Mouse (Mus musculus) cortical plate, adult 2 months (tissue): ENCODE measurements around the gene Gm20822. TPM values are rescaled to one million over a fixed set of nuclear protein-coding genes. Genes with fewer than 3 reads are reported as not detected.
"Not testable (repeated sequence)": the region's sequence is repeated elsewhere in the genome, so short reads cannot be mapped to it uniquely, and the experiment has no call there.

ENCODE experiments used
- H3K27ac ChIP-seq: fragments of 200-500 bp; 2 replicates; pipeline ENCODE4 v1.5.1; 2012; ENCODE audit warnings: low read length, control low read depth, inconsistent platforms; ENCODE audit not compliant: insufficient read depth
- H3K4me1 ChIP-seq: fragments of 200-500 bp; 2 replicates; pipeline ENCODE4 v1.6.1; 2011; ENCODE audit warnings: low read length; ENCODE audit not compliant: control insufficient read depth, insufficient read depth
- H3K4me3 ChIP-seq: fragments of 200-500 bp; 2 replicates; pipeline ENCODE4 v1.5.1; 2011; ENCODE audit warnings: mild to moderate bottlenecking, low read length, control low read depth; ENCODE audit not compliant: insufficient read depth
- polyA plus RNA-seq: library from polyadenylated mRNA; depleted of rRNA; stranded (reverse); fragments of >200 nt; gene quantifications from 2 replicates; pipeline ENCODE4 v1.2.3, GENCODE M21; 2012; rRNA removed

Gm20822 gene
- polyA plus RNA-seq: not detected in 2 replicates

DNA sequence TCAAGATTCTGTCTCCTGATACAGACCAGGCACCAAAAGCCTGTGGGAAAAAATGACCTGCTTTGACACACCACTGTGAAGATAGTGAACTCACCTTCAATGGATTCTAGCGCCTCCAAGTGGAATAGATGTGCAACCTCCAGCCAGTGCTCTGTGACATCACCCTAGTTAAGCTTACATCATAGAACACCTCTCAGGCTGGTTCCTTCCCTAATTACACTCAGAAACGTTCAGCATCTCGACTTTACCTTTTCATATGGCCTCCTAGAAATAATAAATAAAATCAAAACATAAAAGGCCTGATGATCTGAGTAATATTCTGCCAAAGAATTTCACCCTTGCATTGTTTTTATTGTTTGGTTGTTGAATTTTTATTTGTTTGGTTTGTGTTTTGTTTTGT lies at the start of gene Gm20822:
Gene Gm20822 (minus strand): TSS at position 101 of the 400 bp plus-strand sequence.
- H3K4me1 ChIP-seq, H3K4me3 ChIP-seq, H3K27ac ChIP-seq: not testable (repeated sequence)
